Mouse (Mus musculus) lung, postnatal 0 days (tissue): Measurements from ENCODE around the gene Grk3.

Experiments used
- CTCF ChIP-seq: IDR thresholded peaks from 2 replicates; pipeline ENCODE4 v1.5.1; 2016; ENCODE audit warnings: antibody characterized with exemption, mild to moderate bottlenecking
- EP300 ChIP-seq: IDR thresholded peaks from 2 replicates; pipeline ENCODE4 v1.6.1; 2016; ENCODE audit warnings: antibody characterized with exemption, mild to moderate bottlenecking, control low read depth

DNA sequence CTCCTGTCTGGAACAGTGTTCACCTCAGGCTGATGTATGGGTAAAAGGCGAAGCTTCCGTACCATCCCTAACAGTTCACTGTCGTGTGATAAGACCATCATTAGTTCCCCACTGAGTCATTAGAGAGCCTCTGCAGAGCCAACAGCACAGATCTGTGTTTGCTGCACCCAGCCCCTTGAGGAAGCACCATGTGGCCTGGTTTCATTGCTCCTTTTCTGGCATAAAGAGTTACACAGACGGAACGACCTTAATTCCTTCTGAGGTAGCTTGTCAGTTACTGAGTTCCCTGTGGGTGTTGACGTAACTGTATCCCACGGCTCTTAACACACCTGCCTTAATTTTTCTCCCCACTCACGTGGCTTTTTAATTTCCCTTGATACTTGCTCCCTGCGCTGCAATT, 24.3 kb downstream of the Grk3 start:
- TF ChIP-seq EP300 (no peak), CTCF (no peak)
